Mouse (Mus musculus): Measurements from ENCODE around the gene Itga3. TPM values are rescaled to one million over a fixed set of nuclear protein-coding genes. Genes with fewer than 3 reads are reported as not detected.
"Not testable (repeated sequence)": the region's sequence is repeated elsewhere in the genome, so short reads cannot be mapped to it uniquely, and the experiment has no call there.

The Itga3 gene
- polyA plus RNA-seq, 1 experiment from 2014 or later: 355 TPM

DNA sequence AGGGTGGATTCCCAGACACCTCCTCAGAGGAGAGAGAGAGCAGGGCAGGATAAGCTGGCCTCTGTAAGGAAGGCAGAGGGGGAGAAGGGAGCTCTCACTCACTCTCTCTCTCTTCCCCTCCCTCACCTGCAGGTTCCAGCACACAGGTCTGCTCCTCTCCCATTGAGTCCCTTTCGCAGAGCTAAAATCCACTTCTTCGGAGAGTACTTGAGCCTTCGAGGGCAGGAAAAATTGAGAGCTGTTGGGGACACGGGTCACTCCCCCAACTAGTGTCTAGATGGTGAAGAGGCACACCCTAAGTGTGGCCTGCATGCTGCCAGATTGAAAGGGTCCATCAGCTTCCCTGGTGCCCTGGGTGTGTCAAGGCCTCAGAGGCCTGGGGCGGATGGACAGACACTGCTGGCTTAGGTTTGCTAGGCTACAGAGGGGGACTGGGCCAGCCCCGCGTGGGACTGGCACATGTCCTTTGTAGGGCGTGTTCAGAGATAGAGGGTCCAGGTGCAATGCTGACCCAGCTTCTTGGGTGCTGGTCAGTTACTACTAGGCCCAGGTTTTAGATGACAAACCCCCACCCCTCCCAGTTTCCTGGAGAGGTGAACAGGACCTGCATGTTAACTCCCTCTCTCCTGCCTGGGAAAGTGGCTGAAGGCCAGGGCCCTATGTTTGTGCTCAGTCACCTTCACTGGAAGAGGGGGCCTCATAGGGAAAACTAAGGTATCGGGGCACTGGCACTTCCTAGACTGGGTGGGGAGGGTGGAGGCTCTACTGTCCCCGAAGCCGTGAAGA is 51.2 kb downstream of the Itga3 start:
- ChIA-PET POLR2A (interaction anchor here (0.7 to 3.2 kb wide), 3 partner anchors 9 to 16 kb away, joined by 3 to 9 read pairs (median 3); partner anchors contain the start of gene Pdk2), CTCF (interaction anchor here (1.2 kb wide), 1 partner anchor 80 kb away, joined by 3 read pairs; no protein-coding TSS in a partner anchor)
- ATAC-seq (no peak), DNase-seq (ENCODE audit: low read depth, low spot score) (no peak)
- TF ChIP-seq CTCF (IDR thresholded peaks at IDR 0.05): no peak
- no peaks in the 10 kb centered on the region for H3K27me3 ChIP-seq
- in situ Hi-C loops (cut with MboI; ENCODE audit: low pct_unique_long_range_greater_than_20kb): no loop called here

- in situ Hi-C loops (cut with MboI; ENCODE audit: low pct_unique_long_range_greater_than_20kb): no loop called here
- TF ChIP-seq CTCF (IDR thresholded peaks at IDR 0.05): no peak
- DNase-seq (ENCODE audit: low read depth, low spot score) (no peak), ATAC-seq (no peak)
- ChIA-PET POLR2A (interaction anchor here (0.8 to 3.2 kb wide), 3 partner anchors 13 to 51 kb away, joined by 3 to 9 read pairs (median 3); partner anchors contain the start of gene Pdk2), CTCF (interaction anchor here (0.8 to 1.2 kb wide), 2 partner anchors 9 to 81 kb away, joined by 3 read pairs; no protein-coding TSS in a partner anchor)
- H3K27me3 ChIP-seq: no peaks in the 10 kb centered on the region
These were observed 52.0 kb downstream of the Itga3 start for GRCm38 (mm10) chr11:95024439-95025184.

GRCm38 (mm10) chr11:95023481-95023880 is 53.1 kb downstream of the Itga3 start:
- POLR2A ChIA-PET: interaction anchor here (3.2 kb wide), 1 partner anchor 11 kb away, joined by 9 read pairs; no protein-coding TSS in a partner anchor
- DNase-seq (ENCODE audit: low read depth, low spot score): no peak
- in situ Hi-C loops (cut with MboI; ENCODE audit: low pct_unique_long_range_greater_than_20kb): no loop called here
- H3K27me3 ChIP-seq: no peaks in the 10 kb centered on the region
- CTCF ChIA-PET: interaction anchor here (1.0 to 1.1 kb wide), 2 partner anchors 9 to 11 kb away, joined by 3 to 4 read pairs; no protein-coding TSS in a partner anchor
- ATAC-seq: no peak
- no peak for TF ChIP-seq CTCF (IDR thresholded peaks at IDR 0.05)

DNA sequence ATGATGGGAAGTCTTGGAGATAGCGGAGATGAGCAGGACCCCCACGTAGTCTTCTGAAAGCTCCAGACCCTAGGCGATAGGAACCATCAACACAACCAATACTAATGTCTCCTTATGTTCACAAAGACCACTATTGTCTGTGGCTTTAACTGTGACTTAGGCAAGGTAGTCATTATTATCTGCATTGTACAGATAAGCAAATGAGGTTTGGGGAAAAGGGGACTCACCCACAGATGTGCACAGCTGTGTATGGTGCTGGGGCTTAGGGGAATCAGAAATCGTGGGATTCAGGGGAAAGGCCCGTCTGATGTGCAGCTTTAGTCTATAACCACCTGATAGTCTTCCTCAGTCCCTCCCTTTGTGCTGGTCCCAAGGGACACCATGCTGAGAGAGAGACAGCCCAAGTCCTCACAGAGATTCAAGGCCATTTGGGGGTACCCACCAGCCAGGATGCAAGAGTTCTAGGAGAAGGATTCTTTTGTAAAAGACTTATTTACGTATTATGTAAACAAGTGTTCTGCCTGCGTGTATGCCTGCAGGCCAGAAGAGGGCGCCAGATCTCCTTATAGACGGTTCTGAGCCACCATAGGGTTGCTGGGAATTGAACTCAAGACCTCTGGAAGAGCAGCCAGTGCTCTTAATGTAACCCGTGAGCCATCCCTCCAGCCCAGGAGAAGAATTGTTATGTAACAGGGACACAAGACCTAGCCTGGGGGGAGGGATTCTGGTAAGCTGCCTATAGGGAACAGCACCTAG is 54.2 kb downstream of the Itga3 start:
- no peaks in the 10 kb centered on the region for H3K27me3 ChIP-seq
- in situ Hi-C loops (cut with MboI; ENCODE audit: low pct_unique_long_range_greater_than_20kb): no loop called here
- no peak for ATAC-seq
- POLR2A ChIA-PET: interaction anchor here (3.2 kb wide), 1 partner anchor 10 kb away, joined by 9 read pairs; no protein-coding TSS in a partner anchor
- CTCF ChIA-PET: interaction anchor here (1.0 to 2.0 kb wide), 4 partner anchors 8 to 20 kb away, joined by 3 to 6 read pairs (median 4); no protein-coding TSS in a partner anchor
- no peak for TF ChIP-seq CTCF (IDR thresholded peaks at IDR 0.05)
- DNase-seq (ENCODE audit: low read depth, low spot score): no peak

DNA sequence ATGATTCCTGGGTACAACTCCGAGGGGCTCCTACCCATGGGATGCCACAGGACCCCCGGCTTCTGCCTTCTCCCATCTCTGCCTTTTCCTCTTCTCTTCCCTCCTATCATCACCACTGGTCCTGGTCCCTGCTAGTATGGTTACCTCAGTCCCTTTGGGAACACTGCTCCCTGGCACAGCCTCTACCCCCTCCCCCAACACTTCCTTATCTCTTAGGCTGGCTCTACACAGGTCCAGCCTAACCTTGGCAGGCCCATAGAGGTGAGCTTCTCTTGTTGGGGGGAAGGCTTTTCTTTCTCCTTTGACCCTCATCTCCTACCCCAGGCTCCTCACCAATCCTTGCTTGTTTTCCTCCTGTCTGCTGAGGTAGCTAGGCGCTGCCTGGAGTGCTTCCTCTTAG is 61.1 kb downstream of the Itga3 start:
- H3K27me3 ChIP-seq: no peaks in the 10 kb centered on the region
- POLR2A ChIA-PET: interaction anchor here (0.6 kb wide), 1 partner anchor 1102 kb away, joined by 5 read pairs; no protein-coding TSS in a partner anchor
- no peak for DNase-seq (ENCODE audit: low read depth, low spot score)
- in situ Hi-C loops (cut with MboI; ENCODE audit: low pct_unique_long_range_greater_than_20kb): no loop called here
- CTCF ChIA-PET: interaction anchor here (0.9 kb wide), 1 partner anchor 9 kb away, joined by 3 read pairs; no protein-coding TSS in a partner anchor
- no peak for TF ChIP-seq CTCF (IDR thresholded peaks at IDR 0.05)
- no peak for ATAC-seq

DNA sequence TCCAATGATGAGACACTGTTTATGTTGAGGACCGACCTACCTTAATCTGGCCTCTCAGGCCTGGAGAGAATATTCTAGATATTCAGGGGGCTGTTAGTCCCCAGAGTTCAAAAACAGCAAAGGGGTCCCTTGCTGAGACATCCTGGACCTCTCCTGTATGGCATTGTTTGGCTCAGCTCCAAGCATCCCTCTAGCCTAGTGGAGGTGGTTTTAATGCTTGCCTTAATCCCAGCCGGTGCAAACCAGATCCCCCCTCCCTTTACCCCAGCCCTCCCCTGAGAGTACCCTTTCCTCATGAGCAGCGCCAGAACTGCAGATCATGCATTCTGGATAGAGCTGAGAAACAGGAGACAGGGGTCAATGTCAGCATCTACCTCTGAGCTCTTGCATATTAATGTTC is 64.1 kb downstream of the Itga3 start:
- ChIA-PET POLR2A (interaction anchor here (1.5 to 2.3 kb wide), 2 partner anchors 12 to 15 kb away, joined by 3 to 9 read pairs; no protein-coding TSS in a partner anchor), CTCF (interaction anchor here (1.0 to 1.5 kb wide), 3 partner anchors 11 to 73 kb away, joined by 3 to 4 read pairs (median 3); partner anchors contain the start of gene Pdk2)
- no peak for TF ChIP-seq CTCF (IDR thresholded peaks at IDR 0.05)

GRCm38 (mm10) chr11:95012075-95012474 is 64.5 kb downstream of the Itga3 start:
- ChIA-PET POLR2A (interaction anchor here (1.5 to 2.3 kb wide), 2 partner anchors 12 to 15 kb away, joined by 3 to 9 read pairs; no protein-coding TSS in a partner anchor), CTCF (interaction anchor here (1.0 to 1.8 kb wide), 5 partner anchors 11 to 73 kb away, joined by 3 to 4 read pairs (median 3); partner anchors contain the start of gene Pdk2)
- DNase-seq (ENCODE audit: low read depth, low spot score) (no peak), ATAC-seq (no peak)
- in situ Hi-C loops (cut with MboI; ENCODE audit: low pct_unique_long_range_greater_than_20kb): no loop called here
- no peak for TF ChIP-seq CTCF (IDR thresholded peaks at IDR 0.05)
- H3K27me3 ChIP-seq: no peaks in the 10 kb centered on the region

More for the DNA sequence above, 64.1 kb downstream of the Itga3 start:
- no peaks in the 10 kb centered on the region for H3K27me3 ChIP-seq
- ATAC-seq (no peak), DNase-seq (ENCODE audit: low read depth, low spot score) (no peak)
- in situ Hi-C loops (cut with MboI; ENCODE audit: low pct_unique_long_range_greater_than_20kb): no loop called here

- in situ Hi-C loops (cut with MboI; ENCODE audit: low pct_unique_long_range_greater_than_20kb): no loop called here
- no peaks in the 10 kb centered on the region for H3K27me3 ChIP-seq
- ATAC-seq (no peak), DNase-seq (ENCODE audit: low read depth, low spot score) (no peak)
- CTCF ChIA-PET: interaction anchor here (0.8 to 1.8 kb wide), 4 partner anchors 10 to 72 kb away, joined by 3 to 4 read pairs (median 4); no protein-coding TSS in a partner anchor
- TF ChIP-seq CTCF (IDR thresholded peaks at IDR 0.05): no peak
- POLR2A ChIA-PET: interaction anchor here (0.7 to 2.3 kb wide), 4 partner anchors 13 to 67 kb away, joined by 3 to 9 read pairs (median 6); no protein-coding TSS in a partner anchor
These were observed 65.2 kb downstream of the Itga3 start for GRCm38 (mm10) chr11:95011416-95011815.

- in situ Hi-C loops (cut with MboI; ENCODE audit: low pct_unique_long_range_greater_than_20kb); ATAC-seq; DNase-seq (ENCODE audit: low read depth, low spot score); H3K27me3 ChIP-seq: not testable (repeated sequence)
- ChIA-PET CTCF (interaction anchor here (0.8 to 1.8 kb wide), 3 partner anchors 11 to 22 kb away, joined by 3 to 4 read pairs (median 4); no protein-coding TSS in a partner anchor), POLR2A (interaction anchor here (0.7 to 2.3 kb wide), 5 partner anchors 13 to 68 kb away, joined by 3 to 9 read pairs (median 4); no protein-coding TSS in a partner anchor)
These were observed 65.7 kb downstream of the Itga3 start for GRCm38 (mm10) chr11:95010841-95011403.
